Mouse (Mus musculus) heart, postnatal 14 days (tissue): ENCODE data around the gene Rapgef4. TPM values are rescaled to one million over a fixed set of nuclear protein-coding genes. Genes with fewer than 3 reads are reported as not detected.

Experiments used
- DNase-seq, 2 experiments: peaks; one replicate each; pipeline ENCODE4 v3.0.0; 2021 to 2022
- intact Hi-C: fragments of 180-260 bp; cut with DNase I; formaldehyde crosslinking; loops from one replicate; pipeline ENCODE4 v1.15.1; 2025
- long read RNA-seq, 2 experiments: library from polyadenylated mRNA; stranded (forward); transcript quantifications; one replicate each; pipeline ENCODE4 v2.0.0; 2021
- total RNA-seq, 2 experiments: library from RNA; stranded (reverse); gene quantifications; 2 replicates each; pipeline ENCODE4 v1.2.3; 2021

The Rapgef4 gene
- total RNA-seq = 10 to 100 TPM; 18.9 to 19.3 TPM
- long read RNA-seq, experiment 1, partial matches to known transcripts = 0 of 1 reads
- long read RNA-seq, experiment 1, other reads (novel, unspliced or antisense) = 1 of 1 reads
- long read RNA-seq, experiment 2, partial matches to known transcripts = 0 of 4 reads
- long read RNA-seq, experiment 2, other reads (novel, unspliced or antisense) = 2 of 4 reads

DNA sequence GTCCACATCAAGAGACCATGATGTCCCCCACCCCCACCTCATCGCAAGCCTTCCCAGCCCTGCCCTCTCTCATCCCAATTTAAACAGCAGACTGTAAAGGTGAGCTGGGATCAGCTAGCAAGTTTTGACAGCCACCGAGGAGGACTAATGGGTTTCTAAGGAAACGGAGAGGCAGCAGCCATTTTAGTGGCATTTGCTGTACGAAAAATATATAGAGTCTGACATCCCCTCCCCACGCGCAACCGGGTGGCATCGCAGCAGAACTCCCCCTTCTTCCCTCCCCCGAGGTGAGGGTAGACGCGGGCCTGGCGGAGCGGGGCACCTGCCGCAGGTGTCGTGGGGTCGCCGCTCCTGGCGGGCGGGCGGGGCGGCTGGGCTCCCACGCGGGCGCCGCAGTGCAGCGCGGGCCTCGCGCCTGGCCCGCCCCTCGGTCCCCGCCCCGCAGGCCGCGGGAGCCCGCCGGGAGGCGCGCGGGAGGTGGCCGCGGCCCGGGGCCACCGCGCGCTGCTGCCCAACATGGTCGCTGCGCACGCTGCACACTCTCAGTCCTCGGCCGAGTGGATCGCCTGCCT is at the start of gene Rapgef4:
TSS of gene Rapgef4 (plus strand) at position 470 of the 572 bp plus-strand sequence.
- intact Hi-C loops = no loop called here
- DNase-seq = peak; percentile 19 to 29

DNA sequence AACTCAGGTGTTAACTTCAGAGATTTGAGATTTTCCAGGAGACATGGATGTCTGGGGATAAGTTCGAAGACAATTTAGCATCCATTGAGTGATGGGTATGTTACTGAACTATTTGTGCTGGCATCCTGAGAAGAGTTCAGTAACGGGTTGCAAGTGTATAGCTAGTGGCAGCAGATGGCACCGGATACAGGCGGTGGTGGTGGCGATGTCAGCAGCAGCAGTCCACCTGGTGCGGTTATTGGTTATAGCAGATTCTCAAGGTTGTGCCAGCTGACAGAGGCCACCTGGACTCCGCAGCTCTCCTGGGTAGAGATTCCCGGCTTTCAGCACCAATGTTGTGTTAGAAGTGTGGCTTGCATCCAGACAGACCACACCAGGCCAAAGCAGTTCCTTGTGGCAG is 47.0 kb upstream of the Rapgef4 start:
- DNase-seq = no peak
- intact Hi-C loops = no loop called here

DNA sequence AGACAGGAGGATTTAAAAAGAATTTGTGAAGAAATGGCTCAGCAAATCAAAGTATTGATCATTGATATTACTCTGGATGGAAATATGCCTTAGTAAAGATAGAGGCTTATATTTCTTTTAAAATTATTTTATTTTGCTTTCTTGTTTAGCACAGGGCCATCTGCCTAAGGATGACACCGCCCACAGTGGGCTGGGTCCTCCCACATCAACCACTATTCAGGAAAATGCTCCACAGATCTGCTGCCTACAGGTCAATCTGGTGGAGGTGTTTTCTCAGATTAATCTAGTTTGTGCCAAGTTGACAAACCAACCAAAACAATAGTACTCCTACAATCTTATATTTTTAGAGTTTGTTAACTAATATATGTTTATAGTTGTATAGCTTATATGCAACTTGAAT is 44.3 kb upstream of the Rapgef4 start:
- intact Hi-C loops = no loop called here

DNA sequence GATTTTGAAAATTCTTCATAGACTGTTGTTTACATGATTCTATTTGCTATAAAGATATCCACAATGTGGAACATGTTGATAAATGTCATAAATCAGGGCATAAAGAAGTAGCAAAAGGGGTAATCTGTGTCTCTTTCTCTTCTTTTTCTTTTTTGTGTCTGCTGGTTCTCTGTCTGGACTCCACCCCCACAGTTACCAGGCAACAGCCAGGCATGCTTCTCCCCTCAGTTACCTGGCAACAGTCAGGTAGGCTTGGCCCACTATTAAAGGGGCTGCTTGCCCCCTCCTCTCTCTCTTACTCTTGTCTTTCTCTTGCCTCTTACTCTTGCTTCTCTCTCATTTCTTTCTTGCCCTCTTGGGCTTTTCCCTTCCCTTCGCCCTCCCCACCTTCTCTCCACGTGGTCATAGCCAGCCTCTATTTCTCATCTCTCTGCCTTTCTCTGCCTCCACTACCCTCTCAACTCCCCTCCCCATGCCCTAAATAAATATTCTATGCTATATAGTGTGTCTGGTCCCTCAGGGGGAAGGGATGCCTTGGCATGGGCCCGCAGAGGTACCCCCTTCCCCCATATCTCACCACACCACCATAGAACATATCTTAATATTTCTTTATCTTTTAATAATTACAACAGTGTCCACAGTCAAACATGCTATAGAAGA is 43.3 kb upstream of the Rapgef4 start:
- intact Hi-C loops = no loop called here
- DNase-seq = no peak

More for the DNA sequence above, 44.3 kb upstream of the Rapgef4 start:
- DNase-seq = no peak

DNA sequence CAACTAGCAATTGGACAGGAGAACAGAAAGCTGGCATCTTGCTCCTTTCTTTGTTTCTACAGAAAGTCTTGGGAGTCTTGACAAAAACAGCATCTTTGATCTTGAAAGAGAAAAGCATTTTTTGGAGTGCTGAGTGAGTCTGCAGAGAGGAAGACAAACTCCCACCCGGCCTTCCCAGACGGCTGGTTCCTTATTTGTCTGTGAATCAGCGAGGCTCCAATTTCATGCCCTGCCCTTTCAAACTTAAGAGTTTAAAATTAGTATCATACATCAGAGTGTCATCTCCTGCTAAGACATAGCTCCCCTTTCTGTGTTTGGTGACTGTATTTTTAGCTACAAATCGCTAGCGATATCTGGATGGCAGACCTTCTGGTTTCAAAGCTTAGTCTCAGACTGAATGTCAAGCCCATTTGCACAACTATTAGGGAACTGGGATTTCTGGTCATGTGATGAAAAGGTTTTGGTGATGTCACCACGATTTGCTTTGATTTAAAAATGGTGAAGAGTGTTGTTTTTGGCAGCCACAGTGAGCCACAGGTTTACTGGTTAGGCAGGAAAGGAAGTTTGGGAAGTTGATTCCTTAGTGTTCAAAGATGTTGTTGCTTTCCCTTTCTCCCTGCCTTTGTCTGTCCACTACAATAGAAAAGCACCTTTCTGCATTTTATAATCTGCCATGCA is 42.2 kb upstream of the Rapgef4 start:
- intact Hi-C loops = no loop called here
- DNase-seq = no peak

DNA sequence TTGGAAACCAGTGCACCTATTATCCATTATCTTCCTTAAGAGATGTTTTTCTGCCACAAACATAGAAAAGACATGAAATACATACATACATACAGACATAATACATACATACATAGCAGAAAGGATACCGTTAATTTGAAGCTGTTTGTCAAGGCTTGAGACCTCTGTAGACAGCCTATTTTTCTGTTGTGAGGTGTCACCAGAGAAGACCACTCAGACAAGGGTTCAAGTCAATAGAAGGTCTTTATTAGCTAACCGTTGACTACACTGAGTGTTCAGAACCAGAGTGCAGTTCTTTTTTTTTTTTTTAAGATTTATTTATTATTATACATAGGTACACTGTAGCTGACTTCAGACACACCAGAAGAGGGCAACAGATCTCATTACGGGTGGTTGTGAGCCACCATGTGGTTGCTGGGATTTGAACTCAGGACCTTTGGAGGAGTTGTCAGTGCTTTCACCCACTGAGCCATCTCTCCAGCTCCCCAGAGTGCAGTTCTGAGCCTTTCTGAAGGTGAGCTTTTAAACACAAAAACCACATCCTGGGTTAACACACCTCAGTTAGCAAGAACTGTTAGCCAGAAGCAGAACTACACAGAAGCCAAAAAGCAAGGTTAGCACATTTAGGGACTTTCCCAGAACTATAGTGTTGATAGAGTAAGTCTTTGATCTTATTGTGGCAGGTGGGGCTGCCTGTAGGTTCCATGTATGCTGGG is 39.9 kb upstream of the Rapgef4 start:
- intact Hi-C loops = no loop called here
- DNase-seq = no peak

DNA sequence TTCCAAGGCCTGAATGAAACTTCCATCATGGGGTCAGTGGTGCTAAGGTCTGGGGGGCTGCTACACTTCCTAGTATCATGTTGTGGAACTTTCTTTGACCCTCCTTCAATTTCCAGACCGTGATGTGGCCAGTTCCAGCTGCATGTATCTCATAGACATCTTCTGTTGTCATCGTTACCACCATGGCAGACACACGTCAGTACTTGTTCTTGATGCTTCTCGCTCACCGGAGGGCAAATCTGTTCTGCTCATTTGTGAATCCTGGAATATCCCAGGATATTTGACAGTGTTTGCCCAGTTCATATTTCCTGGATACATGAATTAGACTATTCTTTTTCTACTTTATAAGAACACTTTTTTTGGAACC is 39.3 kb upstream of the Rapgef4 start:
- intact Hi-C loops = no loop called here

DNA sequence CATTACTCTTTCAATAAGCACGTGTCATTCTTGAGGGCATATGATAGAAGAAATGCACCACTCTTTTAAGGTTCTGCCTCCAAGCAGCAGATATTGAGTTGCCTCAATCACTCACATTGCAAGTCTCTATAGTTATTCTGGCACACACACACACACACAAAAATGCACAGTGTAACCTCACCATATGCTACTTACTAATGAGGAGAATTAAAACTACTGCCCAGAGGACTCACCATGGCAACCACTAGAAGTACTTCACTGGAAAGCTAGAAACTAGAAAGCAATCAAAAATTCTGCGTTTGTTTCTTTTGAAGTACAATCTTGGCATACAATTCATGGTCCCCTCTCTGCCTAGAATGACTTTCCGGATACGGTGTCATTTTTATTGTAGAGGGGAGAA is 29.8 kb upstream of the Rapgef4 start:
- DNase-seq = no peak
- intact Hi-C loops = loop anchor here (10.0 kb wide), 1 partner anchor 356 kb away; no protein-coding TSS in a partner anchor

More for the DNA sequence above, 39.3 kb upstream of the Rapgef4 start:
- no peak for DNase-seq

DNA sequence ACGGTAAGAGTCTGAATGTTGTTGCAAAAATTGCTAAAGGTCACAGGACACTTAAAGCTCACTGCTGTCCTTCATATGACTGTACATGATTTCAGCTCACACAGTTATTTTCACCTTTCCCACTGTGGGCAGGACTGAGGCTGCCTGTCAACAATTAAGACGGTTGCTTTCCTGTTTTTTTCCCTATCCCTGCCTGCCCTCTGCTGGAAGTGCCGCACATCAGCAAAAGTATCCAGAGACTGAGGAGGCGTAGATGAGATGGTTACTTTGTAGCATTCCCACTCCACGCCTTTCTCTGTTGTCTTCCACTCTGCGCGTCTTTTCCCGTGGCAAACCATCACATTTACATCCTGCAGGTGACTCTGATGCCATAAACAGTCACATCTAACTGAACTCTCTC is 25.4 kb upstream of the Rapgef4 start:
- intact Hi-C loops = loop anchor here (1.0 to 10.0 kb wide), 3 partner anchors 57 to 361 kb away; no protein-coding TSS in a partner anchor
- peak; percentile 62 to 73 for DNase-seq

DNA sequence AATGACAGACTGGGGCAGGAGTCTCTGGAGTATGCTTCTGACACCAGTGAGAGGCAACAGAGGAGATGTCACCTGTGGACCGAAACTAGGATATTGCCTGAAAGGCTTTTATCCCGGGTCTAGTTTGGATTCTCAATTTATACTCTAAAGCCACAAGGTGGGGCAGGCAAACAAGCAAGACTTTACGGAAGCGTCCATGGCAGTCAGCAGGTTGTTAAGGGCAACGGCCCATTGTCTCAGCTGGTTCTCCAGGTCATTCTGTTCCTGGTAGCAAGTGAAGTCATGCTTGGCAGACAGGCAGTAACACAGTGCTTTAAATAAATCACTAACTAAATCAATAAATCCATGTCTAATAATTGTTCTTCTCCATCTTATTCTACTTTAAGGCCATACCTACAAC is 24.6 kb upstream of the Rapgef4 start:
- intact Hi-C loops = loop anchor here (5.0 to 10.0 kb wide), 2 partner anchors 104 to 362 kb away; no protein-coding TSS in a partner anchor
- peak in 1 of 2 experiments; percentile 14 for DNase-seq

DNA sequence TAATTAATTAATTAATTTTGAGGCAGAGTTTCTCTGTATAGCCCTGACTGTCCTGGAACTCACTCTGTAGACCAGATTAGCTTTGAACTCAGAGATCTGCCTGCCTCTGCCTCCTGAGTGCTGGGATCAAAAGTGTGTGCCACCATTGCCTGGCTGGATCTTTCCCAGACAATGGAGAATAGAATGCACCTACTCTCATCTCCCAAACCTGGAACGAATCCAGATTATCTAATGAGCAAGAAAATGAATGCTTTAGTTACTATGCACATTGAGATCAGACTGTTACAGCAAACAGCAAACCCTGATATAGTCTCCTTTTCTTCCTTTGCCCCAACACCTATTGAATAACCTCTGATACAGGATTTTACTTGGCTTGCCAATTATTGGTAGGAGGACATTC is 23.1 kb upstream of the Rapgef4 start:
- intact Hi-C loops = loop anchor here (5.0 to 10.0 kb wide), 2 partner anchors 106 to 363 kb away; no protein-coding TSS in a partner anchor

DNA sequence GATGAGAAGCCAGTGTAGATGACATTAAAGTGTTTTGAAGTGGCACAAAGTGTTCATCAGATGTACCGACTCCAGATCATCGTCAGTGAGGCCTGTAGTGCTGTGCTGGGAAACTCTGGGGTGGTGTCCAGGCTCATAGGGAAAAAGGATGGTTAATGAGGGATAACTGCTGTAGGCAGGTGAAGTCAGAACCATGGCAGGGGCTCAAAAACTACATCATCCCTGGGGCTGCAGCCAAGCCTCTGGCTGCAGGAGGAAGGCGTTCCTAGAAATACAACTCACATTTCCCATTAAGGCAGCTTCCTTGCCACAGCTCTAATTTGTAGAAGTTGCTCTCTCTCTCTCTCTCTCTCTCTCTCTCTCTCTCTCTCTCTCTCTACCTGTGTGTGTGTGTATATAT is 22.6 kb upstream of the Rapgef4 start:
- DNase-seq = peak; percentile 49 to 66
- intact Hi-C loops = loop anchor here (5.0 to 10.0 kb wide), 2 partner anchors 106 to 364 kb away; no protein-coding TSS in a partner anchor

More for the DNA sequence above, 23.1 kb upstream of the Rapgef4 start:
- DNase-seq = no peak

DNA sequence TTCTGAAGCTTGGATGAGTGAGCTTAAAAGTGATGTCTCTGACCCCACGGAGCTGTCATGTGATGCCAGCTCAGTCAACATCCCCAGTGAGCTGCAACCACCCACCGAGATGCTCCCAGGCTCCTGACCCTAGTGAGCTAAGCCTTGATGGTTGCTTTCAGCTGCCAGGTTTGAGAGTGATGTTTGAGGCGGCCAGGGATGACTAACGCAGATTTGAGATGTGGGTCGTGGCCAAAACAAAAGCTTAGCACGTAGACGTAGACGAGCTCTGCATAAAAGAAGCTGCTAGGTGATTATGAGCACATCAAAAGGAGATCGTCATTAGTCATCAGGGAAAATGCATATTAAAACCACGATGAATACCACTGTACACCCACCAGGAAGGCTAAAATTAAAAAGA is 16.8 kb upstream of the Rapgef4 start:
- DNase-seq = no peak
- intact Hi-C loops = no loop called here

DNA sequence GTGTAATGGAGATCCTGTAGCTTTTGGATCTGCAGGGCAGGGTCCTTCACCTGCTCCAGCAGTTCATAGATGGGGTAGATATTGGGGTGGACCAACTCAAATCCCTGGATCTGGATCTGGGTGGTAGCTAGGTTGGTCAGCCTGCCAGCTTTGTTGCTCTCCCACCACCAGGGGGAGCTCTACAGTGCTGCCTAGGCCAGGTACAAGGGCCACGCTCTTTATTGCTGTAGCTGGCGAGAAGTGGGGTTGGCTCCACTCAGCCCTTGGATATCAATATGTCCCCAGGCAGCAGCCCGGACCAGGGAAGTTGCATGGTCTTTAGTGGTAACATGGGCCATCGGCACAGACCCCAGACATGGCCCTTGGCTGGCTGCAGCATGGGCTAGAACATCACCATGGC is 15.6 kb upstream of the Rapgef4 start:
- intact Hi-C loops = loop anchor here (5.0 kb wide), 1 partner anchor 72 kb away; no protein-coding TSS in a partner anchor
- peak in 1 of 2 experiments; percentile 48 for DNase-seq

DNA sequence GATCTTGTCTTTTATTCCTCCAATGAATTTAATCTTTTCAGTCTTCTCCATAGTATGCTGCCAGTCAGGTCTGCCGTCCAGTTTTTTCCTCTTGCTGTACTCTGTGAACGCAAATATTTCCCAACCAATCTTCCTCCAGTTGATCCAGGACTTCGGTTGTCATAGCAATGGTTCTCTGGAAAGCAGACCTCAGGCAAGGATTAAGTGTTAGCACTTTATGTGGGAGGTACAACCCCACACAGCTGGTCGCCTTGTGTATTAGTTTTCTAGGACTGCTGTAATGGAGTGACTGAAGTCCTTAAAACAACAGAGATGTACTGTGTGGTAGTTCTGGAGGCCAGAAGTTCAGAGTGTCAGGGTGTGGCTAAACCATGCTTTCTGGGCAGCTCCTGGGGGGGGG is 14.3 kb upstream of the Rapgef4 start:
- no peak for DNase-seq
- intact Hi-C loops = loop anchor here (5.0 kb wide), 1 partner anchor 71 kb away; no protein-coding TSS in a partner anchor

DNA sequence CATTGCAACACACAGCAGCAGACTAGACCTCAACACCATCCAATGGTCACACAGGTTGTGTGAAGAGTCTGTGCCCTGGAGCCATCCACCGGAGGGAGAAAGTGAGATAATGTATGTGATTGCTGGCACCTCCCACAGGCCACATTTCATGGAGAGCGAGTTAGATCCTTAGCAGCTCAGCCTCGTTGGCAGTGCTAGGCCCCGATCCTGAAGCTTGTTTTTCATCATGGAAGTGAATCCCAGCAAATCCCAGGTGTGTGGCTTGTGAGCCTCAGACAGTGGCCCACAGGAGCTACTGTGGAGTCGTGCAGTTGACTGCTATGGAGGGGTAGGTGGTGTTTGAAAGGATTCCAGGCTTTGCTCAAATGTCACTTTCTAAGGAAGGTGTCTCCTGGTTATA is 13.2 kb upstream of the Rapgef4 start:
- intact Hi-C loops = loop anchor here (5.0 kb wide), 1 partner anchor 69 kb away; no protein-coding TSS in a partner anchor
- no peak for DNase-seq

DNA sequence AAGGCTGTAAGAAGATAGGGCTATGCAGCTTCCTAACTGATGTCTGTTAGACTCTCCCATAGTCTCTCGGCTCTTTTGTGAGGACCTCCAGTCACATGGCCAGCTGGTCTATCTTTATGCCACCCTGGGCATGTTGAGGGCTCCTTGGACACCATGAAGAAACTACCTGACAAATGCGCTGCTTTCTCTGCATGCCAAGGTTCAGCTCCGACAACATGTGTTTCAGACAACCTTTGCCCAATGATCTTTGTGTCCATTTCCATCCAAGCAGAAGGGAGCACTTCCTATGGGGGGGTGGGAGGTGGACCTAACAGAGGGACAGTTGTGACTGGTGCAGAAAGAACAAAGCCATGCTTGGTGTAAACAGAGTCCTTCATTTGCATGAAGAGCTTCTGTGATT is 7.4 kb upstream of the Rapgef4 start:
- DNase-seq = no peak
- intact Hi-C loops = no loop called here

DNA sequence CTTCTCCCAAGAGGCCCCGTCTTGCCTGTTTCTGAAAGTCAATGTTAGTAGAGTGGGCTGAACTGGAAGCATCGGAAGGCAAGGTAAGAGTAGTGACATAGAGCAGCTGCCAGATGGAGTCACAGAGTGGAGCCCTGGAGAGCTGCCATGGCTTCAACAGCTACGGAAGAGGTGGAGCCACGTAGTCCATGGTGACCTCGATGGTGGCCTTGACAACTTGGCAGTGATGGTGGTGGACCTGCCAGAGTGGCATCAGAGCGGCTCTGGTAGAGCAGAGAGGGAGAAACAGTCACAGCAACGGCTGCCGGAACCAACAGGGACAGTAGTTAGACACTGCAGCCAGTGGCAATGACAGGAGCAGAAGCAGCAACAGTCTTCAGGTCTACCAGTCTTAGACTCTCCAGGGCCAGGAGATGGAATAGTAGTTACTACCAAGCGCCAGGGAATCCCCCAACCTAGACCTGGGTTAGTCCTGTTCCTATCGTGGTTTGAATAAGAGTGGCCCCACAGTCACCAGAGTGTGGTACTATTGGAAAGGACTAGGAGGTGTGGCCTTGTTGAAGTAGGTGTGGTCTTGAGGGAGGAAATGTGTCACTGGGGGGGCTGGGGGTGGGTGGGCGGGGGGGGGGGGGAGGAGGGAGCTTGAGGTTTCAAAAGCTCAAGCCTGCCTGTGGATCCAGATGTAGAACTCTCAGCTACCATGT is 6.7 kb upstream of the Rapgef4 start:
- intact Hi-C loops = no loop called here
- DNase-seq = peak in 1 of 2 experiments; percentile 48

DNA sequence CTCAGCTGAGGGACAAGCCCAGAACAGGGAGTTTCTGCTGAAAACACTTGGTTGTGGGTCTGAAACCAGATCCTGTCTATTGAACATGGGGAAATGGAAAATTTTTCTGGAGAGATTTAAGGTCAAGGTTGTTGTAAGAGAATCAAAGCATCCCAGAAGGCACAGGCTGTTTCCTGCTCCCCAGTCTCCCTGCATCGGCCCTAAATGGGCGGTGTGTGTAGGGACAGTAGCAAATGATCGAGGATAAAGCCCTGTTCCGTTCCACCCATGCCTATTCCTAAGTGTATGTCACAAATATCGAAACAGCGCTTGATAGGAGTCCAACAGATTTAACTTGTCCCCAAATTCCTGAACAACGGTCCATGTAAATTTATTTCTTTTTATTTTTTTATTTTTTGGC is 1.1 kb upstream of the Rapgef4 start:
- intact Hi-C loops = no loop called here
- DNase-seq = no peak
